Mouse (Mus musculus) MEL (cell line): ENCODE measurements around the gene Pls1. TPM values are rescaled to one million over a fixed set of nuclear protein-coding genes. Genes with fewer than 3 reads are reported as not detected.

Experiments
- DNase-seq: peaks from one replicate; pipeline ENCODE4 v3.0.0; 2011; ENCODE audit warnings: low read depth, low spot score
- H3K27ac ChIP-seq: 2 replicates; pipeline ENCODE4 v1.5.1; 2012; ENCODE audit warnings: low read depth, mild to moderate bottlenecking, control low read depth, low read length, moderate library complexity; ENCODE audit not compliant: control insufficient read depth
- H3K27me3 ChIP-seq, 2 experiments: fragments of 150-350 bp in 1 of 2; sonication (generic) in 1 of 2; 2 replicates each; pipeline ENCODE4 v1.6.1; 2012; ENCODE audit warnings: low read length in 2 of 2, mild to moderate bottlenecking in 2 of 2, improper control_type of control experiment in 1 of 2, moderate library complexity in 1 of 2; ENCODE audit not compliant: insufficient read depth in 2 of 2, control insufficient read depth in 1 of 2
- H3K36me3 ChIP-seq, 2 experiments: 2 replicates each; pipeline ENCODE4 v1.6.1; 2012 to 2014; ENCODE audit warnings: low read length in 2 of 2, improper control_type of control experiment in 1 of 2, inconsistent platforms in 1 of 2, mild to moderate bottlenecking in 1 of 2; ENCODE audit not compliant: insufficient read depth in 2 of 2, control insufficient read depth in 1 of 2
- H3K4me1 ChIP-seq, 2 experiments: fragments of 150-350 bp in 1 of 2; sonication (generic) in 1 of 2; 2 replicates each; pipeline ENCODE4 v1.6.1; 2012; ENCODE audit warnings: low read length in 2 of 2, improper control_type of control experiment in 1 of 2, mild to moderate bottlenecking in 1 of 2; ENCODE audit not compliant: insufficient read depth in 2 of 2, control insufficient read depth in 1 of 2
- H3K4me3 ChIP-seq, 2 experiments: fragments of 150-350 bp in 1 of 2; sonication (generic) in 1 of 2; 2 replicates each; pipeline ENCODE4 v1.5.1; 2012; ENCODE audit warnings: low read depth in 2 of 2, low read length in 2 of 2, mild to moderate bottlenecking in 2 of 2, moderate library complexity in 2 of 2, control low read depth in 1 of 2, improper control_type of control experiment in 1 of 2; ENCODE audit not compliant: control insufficient read depth in 1 of 2, insufficient read depth in 1 of 2
- H3K79me2 ChIP-seq: 2 replicates; pipeline ENCODE4 v1.6.1; 2012; ENCODE audit warnings: mild to moderate bottlenecking, low read length, moderate library complexity; ENCODE audit not compliant: control insufficient read depth, poor library complexity, insufficient read depth
- H3K9ac ChIP-seq: 2 replicates; pipeline ENCODE4 v1.6.1; 2012; ENCODE audit warnings: low read depth, mild to moderate bottlenecking, control low read depth, low read length, moderate library complexity; ENCODE audit not compliant: control insufficient read depth, poor library complexity, severe bottlenecking
- H3K9me3 ChIP-seq: fragments of 150-350 bp; sonication (generic); replicated peaks from 2 replicates; pipeline ENCODE4 v1.6.1; 2012; ENCODE audit warnings: mild to moderate bottlenecking, low read length, improper control_type of control experiment, moderate library complexity; ENCODE audit not compliant: insufficient read depth
- BHLHE40 ChIP-seq: IDR thresholded peaks from 2 replicates; pipeline ENCODE4 v1.6.1; 2012; ENCODE audit warnings: low read depth, mild to moderate bottlenecking, inconsistent platforms, low read length, improper control_type of control experiment, borderline replicate concordance
- CHD1 ChIP-seq: IDR thresholded peaks from 2 replicates; pipeline ENCODE4 v1.6.1; 2012; ENCODE audit warnings: low read depth, mild to moderate bottlenecking, inconsistent platforms, low read length, improper control_type of control experiment
- CTCF ChIP-seq, 3 experiments: IDR thresholded peaks in 2 of 3; conservative IDR thresholded peaks in 1 of 3; 2 replicates each; pipeline ENCODE4 v1.5.1; 2011 to 2012; ENCODE audit warnings: low read length in 3 of 3, low read depth in 2 of 3, mild to moderate bottlenecking in 2 of 3, improper control_type of control experiment in 1 of 3, inconsistent platforms in 1 of 3, mixed read lengths in 1 of 3, moderate library complexity in 1 of 3; ENCODE audit not compliant: control insufficient read depth in 1 of 3, insufficient read depth in 1 of 3, poor library complexity in 1 of 3, severe bottlenecking in 1 of 3
- ELF1 ChIP-seq: IDR thresholded peaks from 2 replicates; pipeline ENCODE4 v1.6.1; 2014; ENCODE audit warnings: low read depth, mild to moderate bottlenecking, inconsistent platforms, low read length, improper control_type of control experiment, moderate library complexity
- ETS1 ChIP-seq: IDR thresholded peaks from 2 replicates; pipeline ENCODE4 v1.6.1; 2012; ENCODE audit warnings: low read depth, mild to moderate bottlenecking, inconsistent platforms, low read length, improper control_type of control experiment, moderate library complexity
- GATA1 ChIP-seq: IDR thresholded peaks from 2 replicates; pipeline ENCODE4 v1.6.1; 2011; ENCODE audit warnings: low read depth, low read length, improper control_type of control experiment
- MAFK ChIP-seq: IDR thresholded peaks from 2 replicates; pipeline ENCODE4 v1.6.1; 2011; ENCODE audit warnings: low read depth, mild to moderate bottlenecking, low read length, improper control_type of control experiment, borderline replicate concordance
- MYB ChIP-seq: IDR thresholded peaks from 2 replicates; pipeline ENCODE4 v1.6.1; 2011; ENCODE audit warnings: mild to moderate bottlenecking, low read depth, low read length, improper control_type of control experiment
- MYC ChIP-seq: IDR thresholded peaks from 2 replicates; pipeline ENCODE4 v1.6.1; 2011; ENCODE audit warnings: low read depth, mild to moderate bottlenecking, low read length, improper control_type of control experiment, moderate library complexity
- NELFE ChIP-seq: IDR thresholded peaks from 2 replicates; pipeline ENCODE4 v1.6.1; 2011; ENCODE audit warnings: low read depth, low read length, improper control_type of control experiment
- NRF1 ChIP-seq: IDR thresholded peaks from 2 replicates; pipeline ENCODE4 v1.6.1; 2014; ENCODE audit warnings: low read depth, mild to moderate bottlenecking, inconsistent platforms, low read length, improper control_type of control experiment, moderate library complexity; ENCODE audit not compliant: poor library complexity, insufficient read depth, severe bottlenecking
- POLR2A ChIP-seq, 2 experiments: IDR thresholded peaks; 2 replicates each; pipeline ENCODE4 v1.6.1; 2011 to 2012; ENCODE audit warnings: low read length in 2 of 2, mild to moderate bottlenecking in 2 of 2, control low read depth in 1 of 2, improper control_type of control experiment in 1 of 2, low read depth in 1 of 2, moderate library complexity in 1 of 2; ENCODE audit not compliant: control insufficient read depth in 1 of 2, insufficient read depth in 1 of 2, poor library complexity in 1 of 2
- POLR2AphosphoS5 ChIP-seq: IDR thresholded peaks from 2 replicates; pipeline ENCODE4 v1.6.1; 2012; ENCODE audit warnings: low read depth, borderline replicate concordance, mild to moderate bottlenecking, inconsistent platforms, low read length, moderate library complexity, mixed read lengths
- RAD21 ChIP-seq: IDR thresholded peaks from 2 replicates; pipeline ENCODE4 v1.6.1; 2011; ENCODE audit warnings: mild to moderate bottlenecking, low read depth, low read length, improper control_type of control experiment
- SMC3 ChIP-seq: IDR thresholded peaks from 2 replicates; pipeline ENCODE4 v1.6.1; 2011; ENCODE audit warnings: low read depth, low read length, improper control_type of control experiment
- ZKSCAN1 ChIP-seq: IDR thresholded peaks from 2 replicates; pipeline ENCODE4 v1.6.1; 2012; ENCODE audit warnings: low read depth, mild to moderate bottlenecking, inconsistent platforms, low read length, improper control_type of control experiment, moderate library complexity
- polyA plus RNA-seq, 2 experiments: library from polyadenylated mRNA; stranded (reverse) in 1 of 2; unstranded in 1 of 2; fragments of >175 nt in 1 of 2; fragments of >200 nt in 1 of 2; gene quantifications; 2 replicates each; pipeline versions ENCODE4 v1.2.1 to v1.2.4; 2012; ENCODE audit warnings: low replicate concordance in 2 of 2, low read depth in 1 of 2; ENCODE audit not compliant: insufficient read length in 2 of 2, insufficient read depth in 1 of 2, missing spikeins in 1 of 2
- total RNA-seq: library from RNA; depleted of rRNA; stranded (reverse); fragments of 300-350 nt; gene quantifications from 2 replicates; pipeline ENCODE4 v1.2.3, GENCODE M21; 2012

Gene Pls1
- total and polyA plus RNA-seq, 3 experiments = 0.04 TPM; not detected in 2

GRCm38 (mm10) chr9:95763218-95763617 lies 81.9 kb downstream of the Pls1 start:
- no peak for TF ChIP-seq SMC3
- no peak for TF ChIP-seq ETS1
- TF ChIP-seq MYC = no peak
- no peak for TF ChIP-seq MAFK
- no peak for TF ChIP-seq RAD21
- TF ChIP-seq GATA1 = no peak
- TF ChIP-seq NRF1 = no peak
- TF ChIP-seq NELFE = no peak
- TF ChIP-seq MYB = no peak
- TF ChIP-seq BHLHE40 = no peak
- Histone ChIP-seq H3K79me2 (no peaks in the 10 kb centered on the region), H3K4me3 (no peak overlapping the region)

DNA sequence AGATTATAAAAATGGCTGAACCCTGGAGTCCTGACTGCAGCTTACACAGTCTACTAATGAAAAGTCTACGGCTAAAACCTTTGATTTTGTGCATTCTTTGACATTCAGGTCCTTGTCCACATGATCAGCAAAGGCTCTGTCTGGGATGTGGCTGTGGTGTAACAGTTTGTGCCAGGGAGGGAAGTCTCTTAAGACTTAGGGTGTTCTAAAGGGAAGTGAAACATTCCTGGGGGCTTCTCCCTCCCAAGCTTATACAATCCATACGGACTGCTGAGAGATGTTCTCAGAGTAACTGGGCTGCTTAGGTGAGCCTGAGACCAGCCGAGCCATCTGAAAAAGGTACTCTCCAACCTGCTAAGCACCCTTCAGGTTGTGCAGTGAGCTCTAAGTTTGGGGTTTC lies 82.9 kb downstream of the Pls1 start:
- Histone ChIP-seq H3K36me3 (no peaks in the 10 kb centered on the region), H3K4me3 (no peak overlapping the region), H3K79me2 (no peaks in the 10 kb centered on the region), H3K9me3 (no peaks in the 10 kb centered on the region), H3K27ac (no peak overlapping the region), H3K9ac (no peak overlapping the region), H3K27me3 (no peaks in the 10 kb centered on the region; a peak in 1 of 4 replicates), H3K4me1 (no peaks in the 10 kb centered on the region)
- no peak for DNase-seq
- TF ChIP-seq ELF1 = no peak
- TF ChIP-seq CHD1 = no peak
- TF ChIP-seq RAD21 = no peak
- no peak for TF ChIP-seq CTCF (IDR thresholded peaks at IDR 0.05 in 2 of 3, conservative IDR thresholded peaks at IDR 0.05 in 1 of 3; ENCODE audit: control insufficient read depth in 1 of 3, insufficient read depth in 1 of 3, low read depth in 2 of 3, low read length in 3 of 3, poor library complexity in 1 of 3, severe bottlenecking in 1 of 3)
- no peak for TF ChIP-seq ZKSCAN1

More at GRCm38 (mm10) chr9:95763218-95763617, 81.9 kb downstream of the Pls1 start:
- no peaks in the 10 kb centered on the region for H3K36me3 ChIP-seq
- H3K9me3 ChIP-seq = no peaks in the 10 kb centered on the region
- no peaks in the 10 kb centered on the region for H3K4me1 ChIP-seq
- no peaks in the 10 kb centered on the region; a peak in 1 of 4 replicates for H3K27me3 ChIP-seq
- H3K9ac ChIP-seq = no peak overlapping the region
- DNase-seq = peak; percentile 7
- no peak overlapping the region for H3K27ac ChIP-seq

GRCm38 (mm10) chr9:95761381-95761780 lies 83.7 kb downstream of the Pls1 start:
- no peak for DNase-seq
- TF ChIP-seq POLR2A (IDR thresholded peaks at IDR 0.05; ENCODE audit: control insufficient read depth in 1 of 2, insufficient read depth in 1 of 2, low read depth in 1 of 2, low read length in 2 of 2, poor library complexity in 1 of 2) (no peak), POLR2AphosphoS5 (no peak)
- Histone ChIP-seq H3K36me3 (no peaks in the 10 kb centered on the region), H3K4me3 (no peak overlapping the region), H3K27ac (no peak overlapping the region), H3K27me3 (no peaks in the 10 kb centered on the region; a peak in 1 of 4 replicates), H3K9ac (no peak overlapping the region), H3K9me3 (no peaks in the 10 kb centered on the region), H3K79me2 (no peaks in the 10 kb centered on the region), H3K4me1 (no peaks in the 10 kb centered on the region)
